Mouse (Mus musculus): ENCODE results near the gene Rims1. TPM values are rescaled to one million over a fixed set of nuclear protein-coding genes. Genes with fewer than 3 reads are reported as not detected.

Gene Rims1
- polyA plus RNA-seq, 2 experiments from 2014 or later, result not detected

- ATAC-seq, result no peak
These were observed 484.7 kb downstream of the Rims1 start for GRCm38 (mm10) chr1:22320941-22321676.

GRCm38 (mm10) chr1:22315537-22315936 lies 490.3 kb downstream of the Rims1 start:
- ATAC-seq, result no peak

DNA sequence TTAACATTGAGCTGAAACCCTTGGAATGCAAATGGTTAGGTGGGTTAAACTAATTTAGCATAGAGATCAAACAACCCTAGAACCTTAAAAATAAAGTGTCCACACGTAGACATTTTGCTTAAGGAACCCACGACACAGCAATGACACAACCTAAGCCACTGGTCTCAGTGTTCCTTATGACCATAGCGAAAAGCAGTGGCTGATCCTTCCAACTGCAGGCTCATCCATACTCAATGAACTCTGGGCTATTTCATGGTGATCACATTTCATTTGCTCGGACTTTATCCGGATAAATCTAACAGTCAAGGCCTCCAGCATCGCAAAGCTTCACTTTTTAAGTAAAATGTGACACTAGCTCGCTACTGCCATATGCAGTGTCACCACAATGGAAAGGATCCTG lies 494.3 kb downstream of the Rims1 start:
- no peak for ATAC-seq

DNA sequence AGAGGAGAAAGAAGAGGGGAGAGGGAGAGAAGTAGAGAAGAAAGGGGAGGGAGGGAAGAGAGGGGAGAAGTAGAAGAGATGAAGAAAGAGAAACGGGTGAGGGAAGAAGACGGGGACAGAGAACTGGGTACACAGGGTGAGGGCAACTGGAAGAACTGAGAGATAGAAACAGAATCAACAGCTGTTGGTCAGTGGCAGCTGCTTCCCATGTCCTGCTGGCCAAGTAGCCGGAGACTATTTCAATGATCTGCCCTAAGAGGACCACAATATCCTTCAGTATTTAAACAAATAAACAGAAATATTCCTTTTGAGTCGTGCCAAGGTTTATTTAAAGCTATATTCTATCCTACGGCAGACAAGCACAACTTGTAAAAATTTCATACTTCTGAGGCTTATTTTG lies 499.3 kb downstream of the Rims1 start:
- ATAC-seq, result no peak

- no peak for ATAC-seq
These were observed 499.9 kb downstream of the Rims1 start for GRCm38 (mm10) chr1:22305932-22306331.

- no peak for ATAC-seq
These were observed 511.8 kb downstream of the Rims1 start for GRCm38 (mm10) chr1:22293953-22294352.

DNA sequence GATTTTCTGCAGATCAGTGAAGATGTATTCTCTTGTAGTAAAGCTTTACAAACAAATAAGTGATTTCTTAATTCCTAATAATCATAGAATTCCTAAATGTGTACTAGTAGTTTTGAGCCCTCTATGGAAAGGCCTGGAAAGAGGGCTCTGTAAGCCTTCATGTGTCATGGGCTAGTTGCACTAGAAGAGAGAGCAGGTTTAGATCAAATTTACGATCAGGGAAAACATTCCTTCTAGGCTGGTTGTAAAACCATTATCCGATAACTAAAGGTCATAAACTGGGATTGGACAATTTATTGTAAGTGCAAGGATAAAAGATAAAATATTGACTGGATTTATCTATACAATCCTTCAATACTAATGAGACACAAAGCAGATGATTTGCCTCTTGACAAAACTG lies 512.5 kb downstream of the Rims1 start:
- ATAC-seq, result no peak

- no peak for ATAC-seq
These were observed 519.0 kb downstream of the Rims1 start for GRCm38 (mm10) chr1:22286807-22287206.

- ATAC-seq, result no peak
These were observed 525.8 kb downstream of the Rims1 start for GRCm38 (mm10) chr1:22279954-22280353.

GRCm38 (mm10) chr1:22274081-22274480 lies 531.7 kb downstream of the Rims1 start:
- no peak for ATAC-seq

- ATAC-seq, result no peak
These were observed 535.7 kb downstream of the Rims1 start for GRCm38 (mm10) chr1:22270131-22270530.

DNA sequence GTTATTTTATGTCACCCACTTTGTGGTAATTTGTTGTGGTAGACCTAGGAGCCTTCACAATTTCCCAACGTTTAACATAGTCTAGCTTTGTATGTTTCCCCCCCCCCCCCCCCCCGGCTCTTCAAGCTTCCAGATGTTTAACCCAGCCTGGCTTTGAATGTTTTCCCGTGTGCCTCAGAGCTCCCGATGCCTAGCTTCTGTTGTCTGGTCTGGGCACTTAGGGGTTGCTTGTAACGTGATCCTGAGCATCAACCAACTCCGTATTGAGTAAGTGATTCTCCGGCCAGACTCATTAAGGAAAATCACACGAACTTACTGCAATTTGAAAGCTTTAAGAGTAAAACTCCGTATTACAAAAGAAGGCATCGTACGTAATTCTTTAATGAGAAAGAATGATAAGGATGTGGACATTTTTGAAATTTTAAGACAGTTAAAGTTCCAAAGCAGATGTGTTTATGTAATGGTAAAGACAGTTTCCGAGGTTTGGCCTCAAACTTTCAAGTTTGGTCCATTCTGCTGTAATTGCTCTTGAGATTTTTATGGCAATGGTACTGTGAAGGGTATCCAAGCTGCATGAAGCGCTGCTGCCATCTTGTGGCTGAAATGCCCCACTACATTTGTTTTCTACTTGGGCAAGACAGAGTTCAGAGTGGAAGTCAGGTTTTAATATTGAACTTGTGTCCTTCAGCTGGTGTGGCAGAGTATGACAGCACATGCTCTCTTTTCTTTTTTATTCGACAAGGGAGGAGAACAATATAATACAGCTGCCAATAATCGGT lies 537.0 kb downstream of the Rims1 start:
- ATAC-seq, result peak; percentile 65

DNA sequence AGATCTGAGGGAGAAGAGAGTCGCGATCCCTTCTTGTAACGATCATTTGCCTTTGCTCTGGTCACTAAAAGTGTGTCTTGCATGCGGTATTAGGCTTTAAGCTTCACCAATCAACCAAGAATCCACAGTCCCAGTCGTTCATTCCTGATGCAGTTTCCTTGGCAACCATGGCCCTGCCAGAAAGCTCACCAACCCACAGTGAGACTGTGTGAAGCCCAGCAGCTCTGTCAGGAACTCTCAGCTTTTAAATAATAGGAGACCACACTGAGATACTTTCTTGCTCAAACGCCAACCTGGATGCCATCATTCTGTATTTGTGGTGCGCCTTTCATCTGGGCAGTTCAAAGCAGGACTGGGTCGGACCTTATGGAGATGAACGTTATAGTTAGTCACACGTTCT lies 539.3 kb downstream of the Rims1 start:
- ATAC-seq, result no peak

DNA sequence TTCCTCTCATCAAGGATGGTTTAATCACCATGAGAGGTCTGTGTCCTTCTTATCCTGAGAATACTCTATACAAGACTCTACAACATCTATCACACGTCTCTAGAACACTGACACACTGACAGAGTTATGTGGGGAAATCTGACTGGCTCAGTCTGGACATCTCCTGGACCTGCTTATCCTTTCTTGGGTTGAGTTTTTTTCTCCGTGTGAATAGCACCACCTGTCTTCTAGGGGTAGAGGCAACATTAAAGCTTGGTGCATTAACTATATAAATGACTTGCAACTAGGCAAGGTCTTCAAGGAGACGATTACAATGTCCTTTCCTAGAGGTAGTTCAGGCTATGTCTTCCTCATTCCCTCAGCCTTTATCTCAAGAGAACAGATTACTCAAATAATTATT lies 540.3 kb downstream of the Rims1 start:
- no peak for ATAC-seq

DNA sequence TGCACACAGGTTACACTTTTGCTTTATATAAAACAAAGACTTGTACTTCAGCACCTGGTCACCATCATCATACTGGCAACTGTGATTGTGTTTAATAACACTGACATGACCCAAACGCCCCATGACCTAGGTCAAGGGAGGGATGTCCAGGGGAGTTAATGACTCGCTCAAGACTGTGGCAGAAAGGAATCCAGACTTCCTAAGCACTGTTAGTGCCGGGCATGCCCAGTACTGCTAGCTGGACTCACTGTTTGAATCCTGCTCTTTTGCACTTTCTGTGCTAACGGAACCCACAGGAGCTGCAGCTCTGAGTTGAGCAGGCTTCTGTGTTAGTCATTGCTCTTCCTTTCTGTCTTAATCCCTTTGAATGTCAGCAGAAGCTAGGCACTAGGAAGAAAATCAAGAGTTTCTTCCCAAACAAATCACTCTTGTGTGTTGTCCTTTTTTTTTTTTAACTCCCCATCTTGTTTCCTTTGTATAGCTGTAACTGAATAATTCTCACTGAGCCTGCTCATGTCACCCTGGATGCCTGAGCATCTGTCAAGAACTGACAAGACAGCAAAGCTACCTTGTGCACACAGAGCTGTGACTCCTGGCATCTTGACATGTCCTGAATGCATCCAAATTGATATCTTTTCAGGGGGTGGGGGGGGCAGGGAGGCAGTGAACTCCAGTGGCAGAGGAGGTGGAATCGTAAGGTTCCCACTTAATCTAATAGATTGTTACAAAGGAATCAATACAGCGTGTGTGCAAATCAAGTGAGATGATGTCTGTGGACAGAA lies 543.4 kb downstream of the Rims1 start:
- ATAC-seq, result no peak

DNA sequence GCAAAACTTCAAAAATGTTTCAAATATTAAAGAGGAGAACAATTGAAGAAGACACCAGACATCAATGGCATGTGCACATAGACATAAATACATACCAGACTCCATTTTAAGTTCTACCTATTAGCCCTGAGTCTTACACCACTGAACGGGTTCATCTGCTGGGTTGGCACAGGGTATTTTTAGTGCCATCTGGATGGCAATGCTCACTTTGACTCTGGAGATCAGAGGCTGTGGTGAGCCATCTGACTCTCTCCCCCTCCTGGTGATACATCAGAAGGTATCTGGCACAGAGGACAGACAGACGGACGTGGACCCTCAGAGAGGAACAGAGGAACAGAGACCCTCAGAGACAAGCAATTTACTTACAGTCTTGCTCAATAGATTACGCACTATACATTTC lies 544.1 kb downstream of the Rims1 start:
- ATAC-seq, result no peak

DNA sequence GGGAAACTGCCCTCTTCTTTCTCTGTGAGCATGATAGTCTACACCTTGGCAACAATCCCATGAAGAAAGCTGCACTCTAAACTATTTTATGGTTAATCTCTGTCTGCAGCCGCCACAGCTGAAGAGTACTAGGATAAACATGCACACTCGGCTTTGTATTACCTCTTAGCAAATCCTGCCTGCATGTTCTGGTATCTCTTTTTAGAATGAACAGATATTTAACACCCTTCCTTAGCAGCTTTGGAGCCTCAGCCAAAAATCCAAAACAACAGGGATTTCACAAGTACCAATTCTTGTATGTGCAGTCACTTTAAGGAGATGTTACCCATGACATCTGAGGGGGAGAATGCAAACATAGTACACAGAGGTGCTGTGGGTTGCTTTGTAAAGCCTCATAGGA lies 545.5 kb downstream of the Rims1 start:
- no peak for ATAC-seq

- ATAC-seq, result no peak
These were observed 547.4 kb downstream of the Rims1 start for GRCm38 (mm10) chr1:22258356-22258755.

DNA sequence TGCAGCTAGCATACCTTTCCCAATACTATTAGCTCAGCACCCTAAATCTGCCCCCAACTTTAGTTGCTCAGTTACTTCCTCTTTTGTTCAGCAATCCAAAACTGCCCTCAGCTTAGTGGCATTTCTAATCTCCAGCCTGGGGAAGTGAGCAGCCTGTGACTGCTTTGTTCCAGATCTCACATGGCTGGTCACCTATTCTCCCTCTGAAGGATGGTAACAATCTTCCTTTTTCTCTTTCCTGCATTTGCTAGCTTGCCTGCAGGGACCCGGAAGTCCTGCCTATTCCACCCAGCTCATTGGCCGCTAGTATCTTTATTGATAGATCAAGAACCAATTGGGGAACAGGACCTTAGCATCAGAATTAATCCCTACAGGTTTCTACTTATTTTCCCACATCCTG lies 551.5 kb downstream of the Rims1 start:
- no peak for ATAC-seq

GRCm38 (mm10) chr1:22252873-22253272 lies 552.9 kb downstream of the Rims1 start:
- no peak for ATAC-seq

- ATAC-seq, result no peak
These were observed 556.9 kb downstream of the Rims1 start for GRCm38 (mm10) chr1:22248898-22249386.

DNA sequence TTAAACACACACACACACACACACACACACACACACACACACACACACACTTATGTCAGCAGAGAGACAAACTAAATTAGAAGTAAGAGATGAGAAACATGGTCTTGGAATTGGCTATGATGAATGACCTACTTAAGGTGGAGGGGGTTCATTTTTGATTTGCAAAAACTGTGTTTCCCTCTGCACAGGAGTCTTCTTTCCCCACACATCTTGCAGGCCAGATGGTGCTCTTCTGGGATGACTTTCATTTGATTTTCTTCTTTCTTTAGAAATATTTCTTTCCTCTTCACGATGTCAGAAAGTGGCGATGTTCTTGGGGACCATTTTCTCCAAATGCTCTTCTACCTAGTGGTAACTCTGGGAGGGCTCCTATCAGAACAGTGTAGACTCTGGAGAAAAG lies 560.0 kb downstream of the Rims1 start:
- no peak for ATAC-seq

Data from activated CD4-positive, CD25-positive, alpha-beta regulatory T cell, adult 4 months (primary cell).